Mouse (Mus musculus): Measurements from ENCODE around the gene Gm2897. TPM values are rescaled to one million over a fixed set of nuclear protein-coding genes. Genes with fewer than 3 reads are reported as not detected.
"Not testable (repeated sequence)": the region's sequence is repeated elsewhere in the genome, so short reads cannot be mapped to it uniquely, and the experiment has no call there.

Gene Gm2897
- total RNA-seq (2021): under 1 TPM; 0.26 to 0.89 TPM

DNA sequence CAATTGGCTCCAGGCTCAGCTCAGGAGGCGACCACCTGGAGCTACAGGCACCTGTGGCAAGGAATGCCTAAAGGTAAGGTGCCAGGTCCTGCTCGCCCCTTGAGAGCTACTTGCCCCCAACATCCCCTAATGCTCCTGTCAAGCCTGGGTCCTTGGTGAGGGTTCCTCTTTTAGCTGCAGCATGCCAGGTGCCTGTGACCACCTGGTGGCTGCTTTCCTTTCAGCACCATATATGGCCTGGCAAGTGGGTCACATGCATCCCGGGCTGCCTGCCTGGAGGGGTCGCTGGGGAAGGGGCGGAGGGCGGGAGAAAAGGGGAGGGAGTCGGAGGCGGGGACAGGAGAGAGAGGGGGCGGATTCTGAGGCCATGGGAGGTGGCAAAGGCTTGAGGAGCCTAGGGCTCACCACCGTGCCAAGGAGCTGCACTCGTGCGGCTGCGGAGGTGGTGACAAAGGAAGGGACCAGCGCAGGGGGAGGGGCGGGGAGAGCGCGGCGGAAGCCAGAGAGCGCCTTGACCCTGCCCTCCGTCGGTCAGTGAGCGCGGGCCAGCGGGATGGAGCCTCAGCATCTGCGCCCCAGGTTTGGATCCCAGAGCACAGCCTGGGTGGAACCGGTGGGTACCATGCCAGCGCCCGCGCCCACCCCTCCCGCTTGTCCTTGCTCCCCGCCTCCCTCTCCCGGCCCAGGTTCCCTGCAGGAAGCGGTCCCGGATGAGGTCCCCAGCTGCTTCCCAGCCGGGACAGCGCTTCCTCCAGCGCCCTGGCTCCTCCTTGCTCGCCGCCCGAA, at the start of gene Gm2897:
Gene Gm2897, plus strand, starts transcription at position 559 of the 786 bp plus-strand sequence.
- peak in 1 of 2 experiments; percentile 1 for DNase-seq (ENCODE audit: extremely low spot score in 1 of 2, low spot score in 1 of 2)

DNA sequence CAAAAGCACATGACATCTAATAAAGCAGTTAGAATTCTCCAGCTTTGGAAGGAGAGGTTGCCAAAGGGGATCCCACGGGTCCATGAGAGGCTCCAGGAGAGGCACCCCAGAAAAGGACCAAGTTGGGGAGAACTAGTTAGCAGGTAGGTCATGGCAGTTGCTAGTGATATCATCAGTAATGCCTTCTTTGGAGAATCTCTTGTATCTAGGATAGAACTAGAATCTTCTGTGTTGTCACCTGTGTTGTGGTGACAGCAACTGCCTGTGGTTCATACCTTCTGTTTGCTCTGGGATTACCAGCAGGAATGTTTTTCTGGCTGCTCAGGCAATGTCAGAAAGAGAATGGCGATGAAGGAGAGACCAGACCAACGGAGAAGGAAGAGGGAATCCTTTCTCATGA, 19.4 kb upstream of the Gm2897 start, which contains the start of gene Gm2888:
Gene Gm2888, plus strand, starts transcription at position 301 of the 400 bp plus-strand sequence.
- not testable (repeated sequence) for DNase-seq (ENCODE audit: extremely low spot score in 1 of 2, low spot score in 1 of 2)

DNA sequence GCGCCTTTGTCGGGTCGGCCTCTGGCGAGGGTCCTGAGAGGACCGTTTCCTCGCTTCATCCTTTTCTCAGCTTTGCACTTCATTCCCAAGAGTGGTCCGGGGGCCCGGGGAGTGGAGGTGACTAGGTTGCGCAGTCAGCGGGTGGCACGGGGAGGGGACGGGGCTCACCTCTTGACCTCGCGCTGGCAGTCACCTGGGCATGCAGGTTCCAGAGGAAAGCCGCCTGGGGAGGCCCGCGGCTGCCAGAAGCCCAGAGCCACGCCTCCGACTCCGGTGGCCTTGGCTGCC, 372 bp downstream of the Gm2897 start:
- peak; percentile 4 to 14 for DNase-seq (ENCODE audit: extremely low spot score in 1 of 2, low spot score in 1 of 2)

DNA sequence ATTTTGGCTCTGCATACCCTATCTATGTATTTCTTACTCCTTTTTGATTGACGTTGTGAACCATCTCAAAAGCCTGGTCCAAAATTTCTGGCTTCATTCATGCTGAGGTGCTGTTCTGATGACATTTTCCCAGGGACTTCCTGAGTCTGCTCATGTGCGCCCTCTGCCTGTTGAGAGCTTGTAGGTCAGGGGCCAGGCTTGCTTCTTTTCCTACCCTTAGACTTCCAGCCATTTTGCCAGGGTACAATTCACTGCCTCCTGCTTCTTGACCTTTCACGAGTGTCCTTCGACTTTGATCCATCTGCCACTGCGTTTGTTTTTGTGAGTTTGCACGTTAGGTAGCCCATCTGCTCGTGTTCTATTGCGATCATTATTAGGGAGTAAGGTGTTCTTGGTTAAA, 1.0 kb downstream of the Gm2897 start:
- DNase-seq (ENCODE audit: extremely low spot score in 1 of 2, low spot score in 1 of 2): peak in 1 of 2 experiments; percentile 6

DNA sequence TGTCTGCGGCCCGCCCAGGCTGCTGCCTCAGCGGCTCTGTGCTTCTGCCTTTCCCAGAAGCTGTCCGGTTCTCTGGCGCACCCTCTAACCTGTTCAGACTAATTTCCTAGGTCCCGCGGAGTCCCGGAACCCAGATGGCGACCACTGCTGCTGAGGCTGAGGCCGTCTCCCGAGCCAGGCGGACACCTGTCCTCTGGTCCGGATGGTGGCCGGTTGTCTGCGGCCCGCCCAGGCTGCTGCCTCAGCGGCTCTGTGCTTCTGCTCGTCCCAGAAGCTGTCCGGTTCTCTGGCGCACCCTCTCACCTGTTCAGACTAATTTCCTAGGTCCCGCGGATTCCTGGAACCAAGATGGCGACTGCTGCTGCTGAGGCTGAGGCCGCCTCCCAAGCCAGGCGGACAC, 67.0 kb downstream of the Gm2897 start:
- DNase-seq (ENCODE audit: extremely low spot score in 1 of 2, low spot score in 1 of 2): peak in 1 of 2 experiments; percentile 17

Other genes with a start within 250 kb of the Gm2897 start
- not detected for gene Gm2888, start 19.3 kb upstream of the Gm2897 start, total RNA-seq (2021)
- not detected for gene Gm10340, start 84.7 kb downstream of the Gm2897 start, total RNA-seq (2021)
- not detected for gene Gm5795, start 139.0 kb downstream of the Gm2897 start, total RNA-seq (2021)
- gene D830030K20Rik, start 159.2 kb downstream of the Gm2897 start, total RNA-seq (2021): 1 to 10 TPM; 4.4 to 5.5 TPM

All from layer of hippocampus, postnatal 25 days (tissue).